Mouse (Mus musculus) A20 (cell line): ENCODE results near the gene Pfn1.

Source experiments
- DNase-seq: peaks from one replicate; pipeline ENCODE4 v3.0.0-alpha.2; 2011; ENCODE audit warnings: low read depth, low spot score

Pfn1 gene

DNA sequence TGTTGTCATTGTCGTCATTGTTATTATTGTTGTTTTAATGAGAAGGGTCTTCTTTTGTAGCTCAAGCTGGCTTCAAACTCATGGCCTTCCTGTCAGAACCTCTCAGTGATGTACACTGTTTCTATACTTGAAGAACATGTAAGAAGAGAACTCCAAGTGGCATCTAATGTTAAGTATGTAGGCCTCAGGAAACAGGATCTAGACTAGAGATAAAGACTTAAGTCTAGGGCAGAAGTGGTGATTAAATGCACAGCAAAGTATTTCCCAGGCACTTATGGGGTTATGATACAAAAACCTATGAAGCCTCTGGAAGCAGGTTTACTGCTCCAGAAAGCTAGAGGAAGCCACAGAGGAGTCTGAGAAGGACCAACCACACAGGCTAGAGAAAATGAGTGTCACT, 16.2 kb downstream of the Pfn1 start:
- no peak for DNase-seq

DNA sequence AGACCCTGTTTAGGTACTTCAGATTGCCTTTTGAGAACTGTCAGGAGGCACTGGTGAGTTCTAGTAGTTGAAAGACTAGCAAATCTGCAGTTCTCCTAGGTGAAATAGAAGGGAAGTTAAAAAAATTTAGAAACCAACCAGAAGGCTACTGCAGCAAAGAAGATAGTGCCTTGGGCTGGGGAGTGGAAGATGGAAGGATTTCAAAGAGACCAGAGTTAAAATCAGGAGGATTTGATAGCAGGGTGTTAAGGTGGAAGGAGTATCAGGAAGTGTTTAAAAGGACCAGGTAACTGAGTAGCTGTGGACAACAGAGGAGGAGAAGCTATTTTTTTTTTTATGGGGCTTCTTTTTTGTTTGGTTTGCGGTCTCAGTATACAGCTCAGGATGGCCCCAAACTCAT, 16.7 kb downstream of the Pfn1 start:
- DNase-seq = no peak

DNA sequence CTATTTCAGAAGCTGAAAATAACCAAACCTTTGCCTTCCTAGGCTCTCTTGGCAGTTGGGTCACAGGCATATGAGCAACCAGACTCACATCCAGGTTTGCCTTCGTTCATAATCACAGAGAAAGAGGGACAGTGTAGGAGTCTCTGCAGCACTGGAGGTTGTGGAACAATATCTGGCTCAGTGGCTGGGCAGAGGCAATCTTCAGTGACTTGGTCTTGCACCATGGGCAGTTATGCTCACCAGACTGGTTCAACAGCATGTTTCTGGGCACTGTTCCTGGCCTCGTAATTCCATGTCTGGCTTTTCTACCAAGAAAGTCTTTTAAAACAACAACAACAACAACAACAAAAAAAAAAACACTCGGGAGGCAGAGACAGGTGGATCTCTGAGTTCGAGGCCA, 18.8 kb downstream of the Pfn1 start:
- DNase-seq = no peak

DNA sequence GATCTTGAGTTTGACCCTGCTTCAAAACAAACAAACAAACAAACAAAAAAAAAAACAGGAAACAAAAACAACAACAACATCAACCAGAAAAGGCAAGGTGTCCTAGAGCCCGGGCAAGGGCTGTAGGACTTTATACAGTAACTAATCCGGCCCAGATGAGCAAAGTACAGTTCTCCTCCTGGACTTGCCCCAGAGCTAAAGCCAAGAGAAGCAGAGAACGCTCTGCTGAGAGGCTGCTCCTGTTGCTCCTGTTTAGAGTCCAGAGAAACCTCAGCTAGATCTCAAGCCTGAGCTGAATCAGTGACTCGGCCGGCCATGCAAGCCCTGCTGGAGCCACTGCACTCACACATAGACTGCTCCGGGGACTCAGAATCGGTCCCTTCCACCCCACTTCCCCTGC, 24.3 kb downstream of the Pfn1 start:
- no peak for DNase-seq

DNA sequence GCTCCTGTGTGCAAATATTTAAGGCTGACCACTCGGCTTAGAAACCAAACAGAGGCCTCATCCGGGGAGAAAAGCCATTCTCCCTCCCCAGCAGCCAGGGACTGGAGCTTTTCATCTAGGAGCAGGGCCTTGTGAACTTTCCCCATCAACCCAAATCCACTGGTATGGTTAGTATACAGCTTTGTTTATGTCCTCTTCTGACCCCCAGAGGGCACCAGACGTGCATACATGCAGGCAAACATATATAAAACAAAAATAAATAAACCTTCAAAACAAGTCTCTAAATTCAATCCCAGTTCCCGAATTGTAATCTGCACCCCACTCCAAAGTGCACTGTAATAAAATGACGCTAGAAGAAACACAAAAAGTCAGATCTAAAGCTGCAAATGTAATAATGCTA, 24.9 kb downstream of the Pfn1 start:
- peak; percentile 72 for DNase-seq

DNA sequence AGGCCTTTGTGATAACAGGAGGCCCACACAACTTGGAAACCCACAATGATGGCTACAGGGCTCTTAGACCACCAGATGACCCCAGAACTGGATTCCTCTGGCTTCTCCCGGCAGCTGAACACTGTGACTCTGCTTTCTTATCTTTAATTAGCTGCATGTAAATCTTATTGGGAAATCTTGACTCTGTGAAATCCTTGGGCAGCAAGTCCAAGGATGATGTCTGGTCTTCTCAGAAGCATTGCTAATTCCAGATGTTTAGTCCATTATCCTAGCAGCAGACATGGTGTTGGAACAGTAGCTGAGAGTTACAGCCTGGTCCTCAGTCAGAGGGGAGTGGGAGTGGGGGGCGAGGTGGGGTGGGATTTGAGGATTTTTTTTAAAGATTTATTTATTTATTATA, 26.0 kb downstream of the Pfn1 start:
- DNase-seq = no peak

DNA sequence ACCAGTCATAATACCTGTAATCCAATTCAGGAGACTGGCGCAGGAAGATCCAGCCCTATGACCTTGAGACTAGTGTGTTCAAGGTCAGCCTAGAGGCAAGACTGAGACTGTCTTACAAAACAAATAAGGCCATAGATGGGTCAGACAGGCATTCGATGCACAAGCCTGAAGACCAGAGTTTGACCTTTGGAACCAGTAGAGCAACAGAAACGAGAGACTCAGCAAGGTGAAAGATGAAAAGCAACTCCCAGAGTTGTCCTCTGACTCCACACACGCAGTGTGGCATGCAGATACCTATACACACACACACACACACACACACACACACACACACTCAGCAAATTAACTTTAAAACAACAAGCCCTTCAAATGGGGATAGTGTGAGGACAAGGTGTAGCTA, 27.6 kb downstream of the Pfn1 start:
- no peak for DNase-seq

DNA sequence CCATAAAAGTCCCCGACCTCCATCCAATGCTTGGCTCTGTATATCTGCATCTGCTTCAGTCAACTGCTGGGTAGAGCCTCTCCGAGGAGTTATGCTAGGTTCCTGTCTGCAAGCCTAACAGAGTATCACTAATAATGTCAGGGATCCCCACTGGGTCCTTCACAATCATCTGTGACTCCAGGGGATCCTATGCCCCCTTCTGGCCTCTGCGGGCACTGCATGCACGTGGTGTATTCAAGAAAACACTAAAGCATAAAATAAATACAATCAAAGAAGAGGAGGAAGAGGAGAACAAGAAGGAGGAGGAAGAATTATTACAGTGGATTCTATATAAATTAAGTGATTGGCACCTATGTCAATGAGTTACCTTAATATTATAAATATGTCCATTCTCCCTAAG, 29.0 kb downstream of the Pfn1 start:
- DNase-seq = peak; percentile 77

DNA sequence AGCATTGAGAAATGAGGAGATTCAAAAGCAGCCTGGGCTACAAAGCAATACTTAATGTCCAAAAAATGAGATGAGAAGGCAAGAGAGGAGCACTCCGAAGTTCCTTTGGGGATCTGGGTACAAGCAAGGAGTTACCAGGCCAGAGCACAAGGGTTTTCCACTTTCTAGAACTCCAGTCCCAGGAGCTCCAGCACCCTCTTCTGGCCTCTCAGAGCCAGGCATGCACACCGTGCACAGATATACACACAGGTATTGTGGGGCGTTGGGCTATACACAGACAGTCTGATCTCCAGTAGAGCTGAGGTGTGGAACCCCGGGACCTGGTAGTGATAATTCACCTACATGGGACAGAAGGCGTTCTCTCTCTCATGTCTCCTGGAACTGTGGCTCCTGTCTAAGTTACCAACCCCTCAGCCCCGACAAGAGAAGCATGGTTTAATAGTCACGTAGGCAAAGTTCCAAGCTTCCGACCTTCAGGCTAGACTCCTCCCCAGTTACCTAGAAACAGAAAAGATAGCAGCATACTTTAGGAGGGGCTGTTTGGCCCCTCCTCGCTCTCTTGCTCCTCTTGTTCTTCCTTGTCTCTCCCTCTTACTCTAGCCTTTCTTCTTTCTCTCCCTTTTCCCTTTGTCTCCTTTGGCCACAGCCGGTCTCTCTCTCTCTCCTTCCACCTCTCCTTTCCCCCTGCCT, 31.2 kb downstream of the Pfn1 start:
- peak; percentile 34 for DNase-seq

DNA sequence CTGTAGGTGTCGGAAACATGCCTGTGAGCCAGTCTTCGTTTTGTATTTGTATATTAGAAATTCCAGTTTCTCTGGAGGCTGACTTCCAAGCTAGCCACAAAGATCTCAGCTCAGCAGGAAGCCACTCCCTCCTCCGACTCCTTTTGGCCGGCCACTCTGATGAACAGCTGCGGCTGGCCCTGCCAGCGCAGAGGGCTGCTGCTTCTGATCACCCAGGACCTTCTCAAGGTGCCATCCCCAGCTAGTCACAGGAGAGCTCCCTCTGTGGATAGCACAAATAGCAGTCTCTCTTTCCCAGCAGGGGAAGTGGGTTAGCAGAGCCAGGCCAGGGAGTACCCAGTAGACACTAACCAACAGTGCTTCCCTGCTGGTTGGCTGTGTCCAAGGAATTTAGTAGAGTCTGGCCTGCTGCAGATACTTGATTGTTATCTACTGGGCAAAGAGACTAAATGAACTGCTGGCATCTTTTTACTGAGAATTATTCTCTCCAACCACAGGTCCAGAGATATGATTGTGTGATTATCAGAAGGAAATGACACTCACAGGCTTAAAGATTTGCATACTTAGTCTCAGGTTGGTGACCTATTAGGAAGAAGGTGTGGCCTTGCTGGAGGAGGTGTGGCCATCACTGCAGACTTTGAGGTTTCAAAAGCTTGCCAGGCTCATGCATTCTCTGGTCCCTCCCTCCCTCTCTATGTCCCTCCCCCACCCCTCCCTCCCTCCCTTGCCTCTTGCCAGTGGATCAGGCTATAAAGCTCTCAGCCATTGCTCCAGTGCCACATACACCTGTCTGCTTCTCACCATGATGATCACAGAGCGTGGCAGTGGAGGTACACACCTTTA, 32.3 kb downstream of the Pfn1 start:
- DNase-seq = peak; percentile 69

DNA sequence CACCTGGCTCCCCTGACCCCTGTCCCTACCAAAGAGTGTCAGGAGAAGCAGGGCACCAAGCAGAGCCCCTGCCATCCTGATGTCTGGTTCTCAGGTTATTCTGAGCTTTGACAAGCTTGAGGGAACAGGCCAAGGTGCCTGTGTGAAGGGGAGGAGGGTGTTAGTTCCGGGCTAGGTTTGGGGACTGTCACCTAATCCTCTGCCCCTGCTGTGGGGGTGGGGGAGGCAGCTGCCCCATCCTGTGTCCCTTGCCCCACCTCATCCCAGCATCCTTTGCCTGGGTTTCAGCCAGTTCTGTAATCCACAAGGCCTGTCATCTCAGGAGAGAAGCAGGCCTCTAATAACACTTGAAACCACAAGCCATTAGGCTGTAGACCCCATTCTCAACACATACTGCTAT, 35.3 kb downstream of the Pfn1 start, which contains the start of gene Chrne:
Gene Chrne, minus strand, starts transcription at position 116 of the 400 bp plus-strand sequence.
- no peak for DNase-seq

DNA sequence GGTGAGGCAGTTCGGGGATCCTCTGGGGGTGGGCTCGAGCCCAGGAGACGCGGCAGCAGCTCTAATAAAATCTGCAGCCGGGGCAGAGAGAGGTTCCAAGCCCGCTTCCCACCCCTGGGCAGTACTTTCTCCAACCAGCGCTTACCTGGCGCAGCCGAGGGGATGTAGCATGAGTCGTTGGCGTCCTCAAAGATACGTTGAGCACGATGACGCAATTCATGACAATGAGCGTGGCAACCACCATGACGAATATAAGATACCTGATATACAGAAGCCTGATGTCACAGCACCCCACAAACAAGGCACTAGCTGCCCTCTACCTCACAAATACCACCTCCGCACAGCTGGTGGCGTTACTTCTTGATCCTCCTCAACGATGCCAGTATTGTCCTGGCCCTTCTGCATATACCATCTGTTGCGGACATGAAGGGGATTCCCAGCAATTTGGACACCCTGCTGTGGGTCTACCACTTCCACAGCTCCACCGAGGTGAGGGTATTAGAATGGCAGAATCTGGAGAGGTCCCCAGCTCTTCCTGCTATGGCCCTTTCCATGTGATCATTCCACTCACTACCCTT, 38.8 kb downstream of the Pfn1 start, which contains the start of gene 4930544D05Rik:
Gene 4930544D05Rik, plus strand, starts transcription at position 333 of the 578 bp plus-strand sequence.
- DNase-seq = no peak

DNA sequence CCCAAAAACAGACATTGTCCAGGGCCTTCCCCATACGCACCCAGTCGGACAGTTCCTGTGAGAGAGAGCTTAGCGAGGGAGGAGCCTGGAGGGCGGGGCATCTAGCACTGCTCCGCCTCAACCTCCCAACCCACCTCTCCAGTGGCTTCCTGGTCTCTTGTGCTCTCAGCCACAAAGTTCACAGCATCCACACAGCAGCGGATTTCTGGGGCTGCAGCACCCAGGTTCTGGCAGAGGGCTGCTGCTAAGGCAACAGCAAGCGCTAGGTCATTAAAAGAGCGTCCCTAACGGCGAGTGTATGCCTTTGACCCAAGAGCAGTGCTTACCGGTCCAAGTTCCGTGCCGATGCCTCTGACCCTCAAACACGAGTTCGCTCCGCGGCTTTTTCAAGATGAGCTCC, 39.4 kb downstream of the Pfn1 start:
- DNase-seq = no peak

DNA sequence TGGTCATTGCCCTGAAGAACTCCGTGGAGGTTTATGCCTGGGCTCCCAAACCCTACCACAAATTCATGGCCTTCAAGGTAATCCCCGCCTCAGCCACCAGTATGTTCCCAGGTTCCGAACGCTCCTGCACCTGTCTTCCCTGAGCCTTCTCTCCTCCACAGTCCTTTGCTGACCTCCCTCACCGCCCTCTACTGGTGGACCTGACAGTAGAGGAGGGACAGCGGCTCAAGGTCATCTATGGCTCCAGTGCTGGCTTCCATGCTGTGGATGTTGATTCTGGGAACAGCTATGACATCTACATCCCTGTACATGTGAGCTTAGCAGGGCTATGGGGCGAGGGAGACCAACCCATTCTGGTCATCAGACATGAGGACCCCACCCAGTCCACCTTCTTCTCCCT, 41.9 kb downstream of the Pfn1 start:
- DNase-seq = no peak

DNA sequence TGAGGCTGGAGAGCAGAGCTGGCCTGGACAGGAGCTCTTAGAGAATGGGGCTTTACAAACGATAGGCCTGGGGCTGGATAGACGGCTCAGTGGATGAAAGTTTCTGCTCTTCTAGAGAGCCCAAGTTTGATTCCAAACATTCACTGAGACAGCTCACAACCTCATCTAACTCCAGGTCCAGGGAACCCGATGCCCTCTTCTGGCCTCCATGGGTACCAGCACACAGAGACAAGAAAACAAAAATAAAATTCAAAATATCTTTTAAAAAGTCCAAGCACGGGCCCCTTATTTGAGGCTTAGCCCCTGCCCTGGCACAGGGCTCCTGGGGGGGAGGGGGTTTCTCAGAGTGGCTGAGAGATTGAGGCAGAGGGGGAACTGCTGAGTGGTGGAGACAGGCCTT, 43.7 kb downstream of the Pfn1 start:
- no peak for DNase-seq

DNA sequence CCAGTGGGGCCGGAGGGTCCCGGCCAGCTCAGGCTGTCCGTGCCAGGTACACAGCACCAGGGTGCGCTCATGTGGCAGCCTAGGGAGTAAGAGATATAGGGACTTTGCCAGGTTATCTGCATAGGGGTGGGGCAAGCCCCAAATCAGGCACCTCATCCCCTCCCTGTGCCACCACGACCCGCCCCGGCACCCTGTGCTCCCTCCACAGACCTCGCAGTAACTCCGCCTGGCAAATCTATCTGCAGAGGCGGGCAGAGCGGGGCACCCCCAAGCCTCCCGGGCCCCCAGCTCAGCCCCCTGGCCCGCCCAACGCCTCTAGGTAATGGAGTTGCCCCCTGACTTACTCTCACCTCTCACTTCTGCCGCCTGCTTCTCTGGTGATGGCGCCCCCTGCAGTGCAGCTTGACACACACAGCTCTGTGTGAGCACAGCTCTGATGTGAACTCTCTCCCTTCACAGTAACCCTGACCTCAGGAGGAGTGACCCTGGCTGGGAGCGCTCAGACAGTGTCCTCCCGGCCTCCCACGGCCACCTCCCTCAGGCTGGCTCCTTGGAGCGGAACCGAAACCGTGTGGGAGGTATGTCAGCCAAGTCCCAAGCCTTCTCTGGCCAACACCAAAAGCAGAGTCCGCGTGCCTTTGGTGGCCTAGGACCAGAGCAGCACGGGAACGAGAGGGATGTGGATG, 45.9 kb downstream of the Pfn1 start:
- peak; percentile 36 for DNase-seq

DNA sequence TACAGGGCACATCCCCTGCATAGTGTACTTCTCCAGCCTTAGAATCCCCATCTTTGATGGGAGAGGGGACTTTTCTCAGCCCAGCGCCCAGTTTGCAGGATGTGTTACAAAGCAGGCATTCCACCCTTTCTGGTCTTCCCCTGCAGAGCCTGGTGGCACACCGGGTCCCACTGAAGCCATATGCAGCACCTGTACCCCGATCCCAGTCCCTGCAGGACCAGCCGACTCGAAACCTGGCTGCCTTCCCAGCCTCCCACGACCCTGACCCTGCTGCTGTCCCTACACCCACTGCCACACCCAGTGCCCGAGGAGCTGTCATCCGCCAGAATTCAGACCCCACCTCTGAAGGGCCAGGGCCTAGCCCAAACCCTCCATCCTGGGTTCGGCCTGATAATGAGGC, 46.8 kb downstream of the Pfn1 start:
- DNase-seq = no peak

DNA sequence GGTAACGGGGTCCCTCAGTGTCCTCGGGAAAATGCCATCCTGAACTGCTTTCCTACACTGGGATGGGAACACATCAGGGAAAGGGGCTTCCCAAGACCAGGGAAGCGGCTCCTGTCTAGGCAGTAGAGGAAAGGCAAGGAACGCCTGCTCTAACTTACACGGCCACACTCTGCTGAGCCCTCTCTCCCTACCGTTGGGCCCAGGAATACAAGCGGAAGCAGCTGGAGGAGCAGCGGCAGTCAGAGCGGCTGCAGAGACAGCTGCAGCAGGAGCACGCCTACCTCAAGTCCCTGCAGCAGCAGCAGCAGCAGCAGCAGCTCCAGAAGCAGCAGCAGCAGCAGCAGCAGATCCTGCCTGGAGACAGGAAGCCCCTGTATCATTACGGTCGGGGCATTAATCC, 47.7 kb downstream of the Pfn1 start:
- DNase-seq = no peak

DNA sequence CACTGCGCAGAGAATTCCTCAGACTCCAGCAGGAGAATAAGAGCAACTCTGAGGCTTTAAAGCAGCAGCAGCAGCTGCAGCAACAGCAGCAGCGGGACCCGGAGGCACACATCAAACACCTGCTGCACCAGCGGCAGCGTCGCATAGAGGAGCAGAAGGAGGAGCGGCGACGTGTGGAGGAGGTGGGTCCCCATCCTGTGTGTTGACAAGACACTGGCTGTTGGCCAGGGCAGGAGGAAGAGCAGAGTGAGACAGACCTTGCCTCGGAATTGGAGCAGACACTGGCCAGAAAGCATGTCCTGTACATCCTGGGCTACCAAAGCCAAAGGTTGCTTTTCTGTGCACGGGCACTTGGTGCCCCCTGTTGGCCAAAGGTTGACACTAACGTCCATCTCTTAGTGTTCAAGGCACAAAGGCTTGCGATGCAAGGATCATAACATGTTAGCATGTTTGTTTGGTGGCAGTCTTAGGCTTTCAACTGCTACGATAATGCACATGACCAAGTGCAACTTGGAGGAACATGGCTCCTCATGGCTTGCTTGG, 49.3 kb downstream of the Pfn1 start:
- peak; percentile 71 for DNase-seq
